Mouse (Mus musculus) kidney, postnatal 36 days (tissue): Measurements from ENCODE around the gene Kcne1.
A peak's percentile ranks its signal among the peaks of the same experiment; 100 is the strongest.

ENCODE experiments used
- DNase-seq, 2 experiments: peaks; one replicate each; pipeline ENCODE4 v3.0.0; 2021 to 2022; ENCODE audit warnings: mixed read lengths in 2 of 2

Kcne1 gene

GRCm38 (mm10) chr16:92305519-92305918 lies 53.7 kb downstream of the Kcne1 start:
- peak in 1 of 2 experiments; percentile 30 for DNase-seq

GRCm38 (mm10) chr16:92302506-92302905 lies 56.8 kb downstream of the Kcne1 start:
- DNase-seq = no peak

GRCm38 (mm10) chr16:92301989-92302388 lies 57.3 kb downstream of the Kcne1 start:
- DNase-seq = no peak

- DNase-seq = peak; percentile 31 to 49
These were observed 57.9 kb downstream of the Kcne1 start for GRCm38 (mm10) chr16:92301412-92301806.

GRCm38 (mm10) chr16:92300649-92301411 lies 58.4 kb downstream of the Kcne1 start, which contains the start of gene Smim11:
Smim11 (plus strand) TSS chr16:92301286.
- peak; percentile 97 for DNase-seq
